Mouse (Mus musculus) spleen, adult 10 weeks (tissue): ENCODE results near the gene Slc8a1. TPM values are rescaled to one million over a fixed set of nuclear protein-coding genes. Genes with fewer than 3 reads are reported as not detected.

ENCODE experiments used
- polyA plus RNA-seq: library from polyadenylated mRNA; stranded (reverse); fragments of 350-450 nt; fragmentation: Illumina TruSeq; extraction: RNeasy Lipid Tissue Mini Kit (QIAGEN cat#74804); gene quantifications from one replicate; pipeline ENCODE4 v1.2.3, GENCODE M21; 2015; ENCODE audit warnings: low replicate concordance; ENCODE audit not compliant: insufficient read depth

Slc8a1 gene
- 14.9 TPM for polyA plus RNA-seq

GRCm38 (mm10) chr17:81738311-81738755, at the start of gene Slc8a1:
Slc8a1 (minus strand) TSS chr17:81738377.

GRCm38 (mm10) chr17:81441463-81441862, 296.7 kb downstream of the Slc8a1 start, which contains the start of gene Gm11096:
Gm11096 (plus strand) TSS chr17:81441763.

